Mouse (Mus musculus) megakaryocyte, adult 5-6 weeks (primary cell): ENCODE data around the gene Col25a1. TPM values are rescaled to one million over a fixed set of nuclear protein-coding genes. Genes with fewer than 3 reads are reported as not detected.

Experiments used
- ATAC-seq: 2 replicates; pipeline ENCODE4 v1.8.0; 2016; ENCODE audit warnings: mild to moderate bottlenecking, inconsistent platforms; ENCODE audit not compliant: poor library complexity, severe bottlenecking
- total RNA-seq, 2 experiments: library from RNA; stranded (forward) in 1 of 2; stranded (reverse) in 1 of 2; fragments of 153-499, 151-499 nt in 1 of 2; fragments of 221-1000, 200-1000 nt in 1 of 2; gene quantifications; 2 replicates each; pipeline versions ENCODE4 v1.2.3 to v1.2.4; 2015 to 2017

Col25a1 gene
- total RNA-seq, 2 experiments from 2014 or later, result 0.15 TPM; not detected in 1

- ATAC-seq, result peak; percentile 77
Measured at GRCm38 (mm10) chr3:130241924-130242323, 110.6 kb downstream of the Col25a1 start.

GRCm38 (mm10) chr3:130242647-130243296, 111.5 kb downstream of the Col25a1 start:
- ATAC-seq, result no peak

GRCm38 (mm10) chr3:130252355-130252754, 121.1 kb downstream of the Col25a1 start:
- no peak for ATAC-seq

GRCm38 (mm10) chr3:130256059-130256458, 124.8 kb downstream of the Col25a1 start:
- ATAC-seq, result no peak

GRCm38 (mm10) chr3:130256610-130257009, 125.3 kb downstream of the Col25a1 start:
- ATAC-seq, result no peak

GRCm38 (mm10) chr3:130259670-130260069, 128.4 kb downstream of the Col25a1 start:
- ATAC-seq, result no peak

- no peak for ATAC-seq
Measured at GRCm38 (mm10) chr3:130260316-130260715, 129.0 kb downstream of the Col25a1 start.

- no peak for ATAC-seq
Measured at GRCm38 (mm10) chr3:130265104-130265503, 133.8 kb downstream of the Col25a1 start.

GRCm38 (mm10) chr3:130270509-130270908, 139.2 kb downstream of the Col25a1 start:
- ATAC-seq, result no peak

- 0 out of 2 replicates have a peak, but pooled peaks have one; percentile 36 for ATAC-seq
Measured at GRCm38 (mm10) chr3:130273949-130274348, 142.6 kb downstream of the Col25a1 start.

GRCm38 (mm10) chr3:130278298-130279050, 147.2 kb downstream of the Col25a1 start:
- no peak for ATAC-seq

- no peak for ATAC-seq
Measured at GRCm38 (mm10) chr3:130283011-130283760, 151.9 kb downstream of the Col25a1 start.

GRCm38 (mm10) chr3:130288102-130288501, 156.8 kb downstream of the Col25a1 start:
- no peak for ATAC-seq

- no peak for ATAC-seq
Measured at GRCm38 (mm10) chr3:130288756-130289155, 157.5 kb downstream of the Col25a1 start.

GRCm38 (mm10) chr3:130289220-130289619, 157.9 kb downstream of the Col25a1 start:
- no peak for ATAC-seq

GRCm38 (mm10) chr3:130290175-130290574, 158.9 kb downstream of the Col25a1 start:
- no peak for ATAC-seq

GRCm38 (mm10) chr3:130290672-130291071, 159.4 kb downstream of the Col25a1 start:
- ATAC-seq, result no peak

- ATAC-seq, result no peak
Measured at GRCm38 (mm10) chr3:130291926-130292325, 160.6 kb downstream of the Col25a1 start.

GRCm38 (mm10) chr3:130300530-130300929, 169.2 kb downstream of the Col25a1 start:
- no peak for ATAC-seq

GRCm38 (mm10) chr3:130303597-130303996, 172.3 kb downstream of the Col25a1 start:
- no peak for ATAC-seq

GRCm38 (mm10) chr3:130304827-130305226, 173.5 kb downstream of the Col25a1 start:
- no peak for ATAC-seq
